Mouse (Mus musculus) lung, postnatal 0 days (tissue): ENCODE measurements around the gene 9430015G10Rik.

ENCODE experiments used
- CTCF ChIP-seq: IDR thresholded peaks from 2 replicates; pipeline ENCODE4 v1.5.1; 2016; ENCODE audit warnings: antibody characterized with exemption, mild to moderate bottlenecking
- EP300 ChIP-seq: IDR thresholded peaks from 2 replicates; pipeline ENCODE4 v1.6.1; 2016; ENCODE audit warnings: antibody characterized with exemption, mild to moderate bottlenecking, control low read depth

DNA sequence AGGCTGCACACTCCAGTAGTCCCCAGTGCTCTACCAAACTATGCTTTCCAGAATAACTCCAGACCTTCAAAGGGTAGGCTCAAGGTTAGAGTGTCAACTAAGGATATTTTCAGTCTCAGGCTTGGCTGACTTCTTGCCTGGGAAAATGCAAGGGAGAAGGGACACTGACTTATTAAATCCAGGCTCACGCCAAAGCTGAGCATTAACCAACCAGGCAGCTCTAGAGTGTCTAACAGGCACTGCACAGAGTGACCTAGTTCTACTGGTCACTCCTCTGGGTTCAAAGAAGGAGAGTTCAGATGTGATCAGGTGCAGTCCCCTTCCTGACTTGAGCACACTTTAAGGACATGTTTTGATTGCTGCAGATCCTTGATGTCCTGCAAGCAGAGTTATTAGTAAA is 17.0 kb upstream of the 9430015G10Rik start:
- TF ChIP-seq CTCF: no peak
- TF ChIP-seq EP300: no peak
